12 mouse cellular contexts compared by ENCODE assay signal in genomic region chr4:140237305-140237741, GRCm38 (mm10). TPM values are rescaled to one million over a fixed set of nuclear protein-coding genes. Genes with fewer than 3 reads are reported as not detected.
A peak's percentile ranks its signal among the peaks of the same experiment; 100 is the strongest.
DNase-seq lines count a peak whose midpoint lies in the region; ATAC-seq and TF ChIP-seq lines count a peak whose summit lies in the region.
"Had no signal": no experiment of that assay in that cellular context is flagged by ENCODE, and none has a peak within 500 bp of the region (broad histone marks: within the 10 kb centered on the region; RNA-seq: fewer than 3 reads in every experiment).

No protein-coding gene starts in this region.

- peaks cover 1% of the 10 kb centered on the region; the same call in 1 of the 2 replicates for H3K27me3 ChIP-seq in forebrain, embryonic 15.5 days
- H3K27me3 ChIP-seq in midbrain, embryonic 14.5 days (ENCODE audit: control insufficient read depth, insufficient read depth, low read length) = no peaks in the 10 kb centered on the region; the same call in 1 of the 2 replicates

- TF ChIP-seq CTCF in layer of hippocampus, adult 2 months (conservative IDR thresholded peaks at IDR 0.05) = no peak

- no peaks in the 10 kb centered on the region for H3K36me3 ChIP-seq in forebrain, embryonic 15.5 days
- no peaks in the 10 kb centered on the region for H3K36me3 ChIP-seq in midbrain, embryonic 14.5 days (ENCODE audit: control insufficient read depth, insufficient read depth, low read length)
- H3K36me3 ChIP-seq: limb, embryonic 15.5 days had no signal

- no peaks in the 10 kb centered on the region for H3K9me3 ChIP-seq in forebrain, embryonic 15.5 days
- H3K9me3 ChIP-seq in midbrain, embryonic 14.5 days (ENCODE audit: control insufficient read depth, low read length) = no peaks in the 10 kb centered on the region
- H3K9me3 ChIP-seq: limb, embryonic 15.5 days had no signal

- no peak for DNase-seq in layer of hippocampus, adult 2 months (ENCODE audit: low spot score in 2 of 2)
- DNase-seq in layer of hippocampus, adult 9-10 months (ENCODE audit: low spot score) = no peak
- peak; percentile 75 for DNase-seq in cerebellum, adult 9-11 months
- DNase-seq in midbrain, embryonic 14.5 days = peak; percentile 57
- DNase-seq in spleen, postnatal 36 days (ENCODE audit: low spot score in 2 of 2) = no peak
- no peak for DNase-seq in kidney, postnatal 10 days
- no peak for DNase-seq in adrenal gland, postnatal 4 days (ENCODE audit: low spot score in 2 of 2)
- DNase-seq: heart, postnatal 36 days; right cerebral cortex, postnatal 14 days had no signal

- no peak overlapping the region for H3K4me2 ChIP-seq in forebrain, embryonic 15.5 days (replicated peaks)
- H3K4me2 ChIP-seq in midbrain, embryonic 14.5 days (ENCODE audit: low read length) = no peak overlapping the region
- H3K4me2 ChIP-seq: limb, embryonic 15.5 days had no signal

- H3K4me1 ChIP-seq in forebrain, embryonic 15.5 days = peaks cover 28% of the 10 kb centered on the region
- peaks cover 7% of the 10 kb centered on the region; the same call in 1 of the 2 replicates for H3K4me1 ChIP-seq in midbrain, embryonic 14.5 days (ENCODE audit: control insufficient read depth, insufficient read depth, low read length)
- H3K4me1 ChIP-seq: limb, embryonic 15.5 days had no signal

- H3K4me3 ChIP-seq in layer of hippocampus, adult 2 months = no peak overlapping the region
- H3K4me3 ChIP-seq in forebrain, embryonic 15.5 days = no peak overlapping the region
- no peak overlapping the region for H3K4me3 ChIP-seq in midbrain, embryonic 14.5 days (replicated peaks; ENCODE audit: low read depth, low read length)
- H3K4me3 ChIP-seq: limb, embryonic 15.5 days had no signal

- peak overlapping the region; percentile 83 for H3K27ac ChIP-seq in layer of hippocampus, adult 2 months
- H3K27ac ChIP-seq in forebrain, embryonic 15.5 days (replicated peaks) = peak overlapping the region; percentile 8; the same call in 1 of the 2 replicates
- H3K27ac ChIP-seq in midbrain, embryonic 14.5 days (replicated peaks; ENCODE audit: low read depth, low read length) = peak overlapping the region; percentile 60; the same call in 1 of the 2 replicates
- H3K27ac ChIP-seq: limb, embryonic 15.5 days had no signal

- 11% methylated on average over 10 of the region's 10 CpGs for WGBS in forebrain, embryonic 15.5 days
- 12% methylated on average over 10 of the region's 10 CpGs for WGBS in midbrain, embryonic 14.5 days

- ATAC-seq in forebrain, embryonic 15.5 days (replicated peaks) = peak; percentile 59
- no peak for ATAC-seq in midbrain, embryonic 14.5 days (ENCODE audit: low FRiP score, low TSS enrichment)

- H3K9ac ChIP-seq in forebrain, embryonic 15.5 days (replicated peaks) = 0 out of 2 replicates have a peak overlapping the region, but pooled peaks have one; percentile 25
- H3K9ac ChIP-seq in midbrain, embryonic 14.5 days (replicated peaks; ENCODE audit: low read length) = 0 out of 2 replicates have a peak overlapping the region, but pooled peaks have one; percentile 17
- H3K9ac ChIP-seq: limb, embryonic 15.5 days had no signal

RNA-seq across cellular contexts. Expression of gene Igsf21, which starts 9.3 kb away (rescaled TPM):
- 10 to 100 TPM; 39.1 to 41.4 TPM for total RNA-seq in layer of hippocampus, adult 2 months (2021)
- polyA plus RNA-seq in forebrain, embryonic 15.5 days (2015; fragmentation: Nextera tagmentation; extraction: Ambion mirVana) = 50.8 and 57.2 TPM in 2 replicates
- polyA plus RNA-seq in midbrain, embryonic 14.5 days (2014; fragmentation: Nextera tagmentation; extraction: Ambion mirVana) = 64.9 and 77.6 TPM in 2 replicates
- total RNA-seq in adrenal gland, postnatal 4 days (2021) = 1 to 10 TPM; 4.5 to 5.9 TPM
- total RNA-seq: megakaryocyte progenitor cell, adult 5-6 weeks had no signal

Comparison
In these comparisons a context has a peak if more than half of its experiments do, and no peak if none do; other contexts are left out.
1. DNase-seq: peak in cerebellum, adult 9-11 months (single experiment) and midbrain, embryonic 14.5 days (single experiment); none in layer of hippocampus, adult 2 months (0 of 2), layer of hippocampus, adult 9-10 months (single experiment), spleen, postnatal 36 days (0 of 2), kidney, postnatal 10 days (single experiment) and adrenal gland, postnatal 4 days (0 of 2).
2. H3K27ac ChIP-seq: peak in every context shown above with its lines; median percentile 83 in layer of hippocampus, adult 2 months; 60 in midbrain, embryonic 14.5 days; 8 in forebrain, embryonic 15.5 days.
3. RNA of gene Igsf21, which starts 9.3 kb away (total RNA-seq): 39.1 to 41.4 TPM in layer of hippocampus, adult 2 months; 4.5 to 5.9 TPM in adrenal gland, postnatal 4 days; every median in the first group is over 4 times any median in the second.